Mouse (Mus musculus) embryonic fibroblast, embryonic 13.5 days (primary cell): ENCODE measurements at regions not wholly inside any gene's neighbourhood (a gene's known extent, or its start where the extent isn't known, plus 50 kb on each side); places are given as distances from the start of the nearest gene placed in this dataset.

Experiments
- H3K27ac ChIP-seq: 2 replicates; pipeline ENCODE4 v1.5.1; 2012; ENCODE audit warnings: low read length, control low read depth, inconsistent platforms; ENCODE audit not compliant: insufficient read depth
- H3K4me1 ChIP-seq: 2 replicates; pipeline ENCODE4 v1.6.1; 2011; ENCODE audit warnings: low read length; ENCODE audit not compliant: control insufficient read depth, insufficient read depth
- H3K4me3 ChIP-seq: 2 replicates; pipeline ENCODE4 v1.5.1; 2011; ENCODE audit warnings: mild to moderate bottlenecking, control low read depth, low read length; ENCODE audit not compliant: insufficient read depth
- CTCF ChIP-seq: IDR thresholded peaks from 2 replicates; pipeline ENCODE4 v1.5.1; 2011; ENCODE audit warnings: mild to moderate bottlenecking, control low read depth, low read length, moderate library complexity, borderline replicate concordance; ENCODE audit not compliant: insufficient read depth
- POLR2A ChIP-seq: IDR thresholded peaks from 2 replicates; pipeline ENCODE4 v1.6.1; 2011; ENCODE audit warnings: low read depth, mild to moderate bottlenecking, control low read depth, low read length, moderate library complexity

- Histone ChIP-seq H3K4me3 (no peak overlapping the region), H3K4me1 (0 out of 2 replicates have a peak, but pooled peaks cover 3% of the 10 kb centered on the region), H3K27ac (no peak overlapping the region)
- TF ChIP-seq CTCF (no peak), POLR2A (no peak)
Observed at GRCm38 (mm10) chr15:61441734-61442398, 519.1 kb upstream of the A1bg start.

DNA sequence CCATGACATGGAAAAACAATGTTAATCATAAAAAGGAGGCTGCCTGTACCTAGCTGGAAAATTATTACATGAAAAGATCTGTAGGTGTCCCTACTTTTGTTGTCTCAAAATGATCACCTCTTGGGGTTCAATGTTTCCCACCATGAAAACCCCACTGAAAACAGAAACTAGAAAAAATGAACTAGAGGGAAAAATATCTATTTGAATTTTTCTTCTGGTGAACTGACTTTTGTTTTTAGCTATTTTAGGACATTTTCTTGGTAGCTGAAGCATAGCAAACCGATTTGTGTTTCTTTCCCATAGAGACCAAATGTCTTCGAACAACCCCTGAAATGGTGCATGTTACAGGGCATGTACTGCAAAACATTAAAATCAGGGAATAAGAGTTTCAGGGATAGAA is 518.2 kb upstream of the A1bg start:
- Histone ChIP-seq H3K4me3 (no peak overlapping the region), H3K4me1 (0 out of 2 replicates have a peak, but pooled peaks cover 3% of the 10 kb centered on the region), H3K27ac (no peak overlapping the region)
- TF ChIP-seq CTCF = no peak
- no peak for TF ChIP-seq POLR2A

- 0 out of 2 replicates have a peak, but pooled peaks cover 3% of the 10 kb centered on the region for H3K4me1 ChIP-seq
- no peak overlapping the region for H3K4me3 ChIP-seq
- TF ChIP-seq CTCF (no peak), POLR2A (no peak)
- no peak overlapping the region for H3K27ac ChIP-seq
Observed at GRCm38 (mm10) chr15:61440284-61440683, 517.5 kb upstream of the A1bg start.

GRCm38 (mm10) chr15:61439623-61440170 is 516.9 kb upstream of the A1bg start:
- TF ChIP-seq CTCF (no peak), POLR2A (no peak)
- Histone ChIP-seq H3K4me3 (no peak overlapping the region), H3K27ac (no peak overlapping the region), H3K4me1 (0 out of 2 replicates have a peak, but pooled peaks cover 3% of the 10 kb centered on the region)

DNA sequence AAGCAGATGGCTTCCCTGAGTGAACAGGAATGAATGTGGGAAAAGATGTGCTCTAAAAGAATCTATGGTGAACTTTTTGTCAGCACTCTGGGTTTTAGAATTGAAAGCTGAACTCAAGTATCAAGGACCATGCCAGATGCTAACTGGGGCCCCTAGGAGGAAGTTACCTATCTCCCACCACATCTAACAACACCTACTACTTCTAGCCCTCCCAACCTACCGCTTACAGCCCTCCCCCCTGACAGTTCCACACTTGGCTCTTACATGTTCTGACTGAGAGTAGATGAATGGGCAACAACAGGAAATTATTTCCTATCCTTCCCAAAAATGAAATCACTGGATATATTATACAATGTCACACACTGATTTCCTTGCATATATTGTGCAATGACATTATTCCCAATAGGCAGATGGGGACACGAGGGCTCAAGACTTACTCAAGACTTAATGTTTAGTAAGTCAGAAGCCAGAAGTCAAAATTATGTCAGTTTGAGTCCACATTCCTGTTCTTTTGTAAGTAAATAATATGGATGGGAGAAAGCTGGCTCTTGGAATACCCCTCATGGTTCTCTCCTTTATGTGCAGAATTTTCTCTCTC is 506.1 kb upstream of the A1bg start:
- no peak overlapping the region for H3K27ac ChIP-seq
- TF ChIP-seq POLR2A (no peak), CTCF (no peak)
- no peak overlapping the region for H3K4me3 ChIP-seq
- no peaks in the 10 kb centered on the region for H3K4me1 ChIP-seq

DNA sequence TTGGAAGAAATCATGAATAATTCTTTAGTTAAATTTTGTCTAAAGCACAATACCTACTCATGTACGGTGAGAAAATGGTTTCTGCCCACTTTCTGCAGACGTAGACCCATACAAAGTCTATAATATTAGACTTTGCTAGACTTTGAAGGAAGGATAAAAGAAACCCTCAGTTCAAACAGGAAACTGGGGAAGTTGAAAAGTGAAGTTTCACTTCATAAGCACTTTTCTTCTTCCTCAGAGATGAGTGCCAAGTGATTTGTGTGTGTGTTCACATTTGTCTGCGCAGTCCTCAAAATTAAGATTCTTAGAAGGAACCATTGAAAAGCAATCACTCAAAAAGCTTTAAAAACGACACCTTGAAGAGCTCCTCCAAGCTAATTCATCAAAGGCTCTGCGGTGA is 500.2 kb upstream of the A1bg start:
- H3K4me1 ChIP-seq = no peaks in the 10 kb centered on the region
- H3K4me3 ChIP-seq = no peak overlapping the region
- no peak for TF ChIP-seq POLR2A
- no peak for TF ChIP-seq CTCF
- no peak overlapping the region for H3K27ac ChIP-seq

GRCm38 (mm10) chr15:61417506-61417905 is 494.7 kb upstream of the A1bg start:
- no peaks in the 10 kb centered on the region for H3K4me1 ChIP-seq
- no peak for TF ChIP-seq CTCF
- TF ChIP-seq POLR2A = no peak
- H3K27ac ChIP-seq = no peak overlapping the region
- H3K4me3 ChIP-seq = no peak overlapping the region

GRCm38 (mm10) chr15:61416841-61417240 is 494.0 kb upstream of the A1bg start:
- no peaks in the 10 kb centered on the region for H3K4me1 ChIP-seq
- no peak overlapping the region for H3K27ac ChIP-seq
- no peak for TF ChIP-seq CTCF
- TF ChIP-seq POLR2A = no peak
- H3K4me3 ChIP-seq = no peak overlapping the region

GRCm38 (mm10) chr15:61415626-61416025 is 492.8 kb upstream of the A1bg start:
- H3K4me3 ChIP-seq = no peak overlapping the region
- no peak overlapping the region for H3K27ac ChIP-seq
- TF ChIP-seq CTCF (no peak), POLR2A (no peak)
- H3K4me1 ChIP-seq = no peaks in the 10 kb centered on the region

GRCm38 (mm10) chr15:61411821-61412220 is 489.0 kb upstream of the A1bg start:
- TF ChIP-seq POLR2A = no peak
- no peak for TF ChIP-seq CTCF
- Histone ChIP-seq H3K27ac (no peak overlapping the region), H3K4me3 (no peak overlapping the region), H3K4me1 (no peaks in the 10 kb centered on the region)
